Mouse (Mus musculus): Measurements from ENCODE around the gene Bbs1. TPM values are rescaled to one million over a fixed set of nuclear protein-coding genes. Genes with fewer than 3 reads are reported as not detected.
"Not testable (repeated sequence)": the region's sequence is repeated elsewhere in the genome, so short reads cannot be mapped to it uniquely, and the experiment has no call there.

The Bbs1 gene
- total RNA-seq (2017) = 3.8 and 4.8 TPM in 2 replicates

DNA sequence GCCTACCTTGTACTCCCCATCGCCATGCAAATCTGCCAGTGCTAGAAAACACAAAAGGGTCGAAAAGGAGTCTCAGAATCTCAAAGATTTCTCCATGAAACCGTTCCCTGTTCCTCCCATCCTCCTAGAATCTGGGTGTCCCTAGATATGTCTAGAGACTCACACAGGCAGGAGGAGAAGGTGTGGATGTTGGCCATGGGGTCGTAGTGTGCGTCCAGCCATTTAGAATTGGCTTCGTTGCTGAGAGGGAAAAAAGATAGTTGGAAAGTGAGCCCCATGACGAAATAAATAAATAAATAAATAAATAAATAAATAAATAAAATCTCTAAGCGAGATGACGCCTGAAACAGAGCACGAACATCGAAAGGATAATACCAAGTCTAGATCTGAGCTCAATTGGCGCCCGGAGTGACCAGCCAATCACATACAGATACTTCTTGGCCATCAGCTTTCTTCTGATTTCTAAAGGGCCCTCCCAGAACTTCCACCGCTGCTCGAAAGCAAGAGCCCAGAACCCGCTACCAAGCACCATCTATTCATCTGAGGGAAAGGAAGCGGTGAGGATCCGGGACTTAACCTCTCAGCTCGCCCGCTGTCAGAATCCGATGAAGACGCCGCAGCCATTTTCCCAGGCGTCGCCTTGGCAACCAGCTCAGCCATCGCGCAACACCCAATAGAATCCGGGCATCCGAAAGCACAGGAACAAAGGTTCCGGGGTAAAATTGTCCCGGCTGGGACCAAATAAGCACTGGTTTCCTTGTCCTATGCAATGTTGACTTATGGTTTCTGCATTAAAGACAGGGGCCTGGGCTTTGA is at the start of gene Bbs1:
Gene Bbs1, minus strand, starts transcription at position 650 of the 816 bp plus-strand sequence.
- ATAC-seq (replicated peaks; ENCODE audit: low read depth, poor library complexity, severe bottlenecking) = peak; percentile 89

GRCm38 (mm10) chr19:4948641-4949040 is 42.2 kb upstream of the Bbs1 start:
- not testable (repeated sequence) for ATAC-seq (replicated peaks; ENCODE audit: low read depth, poor library complexity, severe bottlenecking)

- ATAC-seq (replicated peaks; ENCODE audit: low read depth, poor library complexity, severe bottlenecking) = no peak
These were observed 39.1 kb upstream of the Bbs1 start for GRCm38 (mm10) chr19:4945540-4945939.

DNA sequence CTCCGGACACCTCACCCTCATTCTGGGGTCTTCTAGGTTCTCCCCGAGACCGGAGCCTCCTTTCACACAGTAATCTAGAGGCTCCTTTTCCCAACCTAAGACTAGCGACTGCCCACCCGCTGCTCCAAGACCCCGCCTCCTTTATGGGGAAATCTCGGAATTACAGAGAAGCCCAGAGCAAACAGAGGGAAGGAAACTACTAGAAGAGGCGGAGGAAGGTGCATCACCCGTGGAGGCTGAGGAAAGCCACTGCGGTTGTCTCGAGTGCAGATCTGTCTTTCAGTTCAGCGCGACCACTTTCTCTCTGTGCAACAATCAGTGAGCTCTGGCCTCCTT is 36.8 kb upstream of the Bbs1 start:
- ATAC-seq (replicated peaks; ENCODE audit: low read depth, poor library complexity, severe bottlenecking) = no peak

DNA sequence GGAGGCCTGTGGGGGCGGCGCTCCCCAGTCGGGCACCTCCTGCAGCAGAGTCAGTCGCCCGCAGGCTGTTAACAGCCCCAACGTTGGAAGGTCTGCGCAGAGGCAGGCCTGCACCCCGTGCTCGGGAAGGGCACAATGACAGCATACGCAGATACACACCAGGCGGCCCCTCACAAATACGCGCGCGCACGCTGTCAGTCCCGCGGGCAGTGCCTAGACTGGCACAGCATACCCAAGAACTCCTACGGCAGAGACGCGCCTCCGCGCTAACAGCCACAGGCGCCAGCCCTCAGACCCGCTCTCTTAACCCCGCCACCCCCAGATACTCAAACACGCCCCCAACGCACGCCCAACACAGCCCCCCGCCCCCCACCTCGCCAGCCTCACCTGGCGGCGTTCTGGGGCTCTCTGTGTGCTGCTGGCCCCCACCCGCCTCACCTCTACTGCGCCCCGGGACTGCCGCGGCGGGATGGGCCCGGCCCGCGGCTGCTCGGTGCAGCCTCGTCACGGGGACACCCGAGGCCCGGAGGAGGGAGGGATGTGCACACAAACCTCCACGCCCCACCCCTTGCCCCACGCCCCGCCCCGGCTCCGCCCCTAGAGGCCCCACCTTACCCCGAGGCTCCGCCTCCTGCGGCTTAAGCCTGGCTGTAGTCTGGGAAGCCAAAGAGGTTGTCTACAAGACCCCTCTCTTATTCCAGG is 36.3 kb upstream of the Bbs1 start, which contains the start of gene Peli3:
Gene Peli3, minus strand, starts transcription at position 577 of the 702 bp plus-strand sequence.
- ATAC-seq (replicated peaks; ENCODE audit: low read depth, poor library complexity, severe bottlenecking) = peak; percentile 87

DNA sequence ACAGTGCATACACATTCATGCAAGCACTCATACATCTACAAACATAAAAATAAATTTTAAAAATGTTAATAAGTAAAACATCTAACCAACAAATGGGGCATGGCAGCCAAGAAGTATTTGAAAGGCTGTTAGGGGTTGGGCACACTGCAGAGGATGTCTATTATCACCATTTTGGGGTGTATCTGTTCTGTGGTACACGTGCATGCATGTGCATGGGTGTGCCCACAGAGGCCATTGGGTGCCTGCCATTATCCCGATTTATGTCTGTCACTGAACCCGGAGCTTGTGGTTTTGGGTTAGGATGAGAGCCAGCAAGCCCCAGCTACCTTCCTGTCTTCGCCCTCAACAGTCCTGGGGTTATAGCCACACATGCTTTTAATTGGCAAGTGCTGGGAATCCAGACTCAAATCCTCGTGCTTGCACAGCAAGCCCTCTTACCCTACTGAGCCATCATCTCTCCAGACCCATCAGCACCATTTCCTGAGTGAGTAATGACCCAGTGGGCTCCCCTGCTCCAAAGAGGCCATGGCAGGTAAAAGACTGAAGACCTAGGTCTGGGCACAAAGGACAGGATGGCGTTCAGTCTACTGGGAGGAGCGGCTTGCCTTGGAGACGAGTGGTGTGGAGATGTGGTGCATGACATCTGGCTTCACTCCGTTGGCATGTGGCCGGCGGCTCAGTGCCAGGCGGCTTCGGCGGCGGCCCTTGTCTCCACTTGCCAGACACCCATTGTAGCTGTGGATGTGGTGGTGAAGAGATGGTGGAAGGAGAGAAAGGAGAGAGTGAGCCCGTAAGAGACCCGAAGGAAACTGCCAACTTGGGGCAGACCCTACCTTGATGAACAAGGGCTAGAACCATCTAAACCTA is 31.2 kb upstream of the Bbs1 start:
- 0 out of 2 replicates have a peak, but pooled peaks have one; percentile 15 for ATAC-seq (replicated peaks; ENCODE audit: low read depth, poor library complexity, severe bottlenecking)

GRCm38 (mm10) chr19:4936896-4937295 is 30.5 kb upstream of the Bbs1 start:
- ATAC-seq (replicated peaks; ENCODE audit: low read depth, poor library complexity, severe bottlenecking) = no peak

- ATAC-seq (replicated peaks; ENCODE audit: low read depth, poor library complexity, severe bottlenecking) = no peak
These were observed 22.4 kb upstream of the Bbs1 start for GRCm38 (mm10) chr19:4928781-4929180.

DNA sequence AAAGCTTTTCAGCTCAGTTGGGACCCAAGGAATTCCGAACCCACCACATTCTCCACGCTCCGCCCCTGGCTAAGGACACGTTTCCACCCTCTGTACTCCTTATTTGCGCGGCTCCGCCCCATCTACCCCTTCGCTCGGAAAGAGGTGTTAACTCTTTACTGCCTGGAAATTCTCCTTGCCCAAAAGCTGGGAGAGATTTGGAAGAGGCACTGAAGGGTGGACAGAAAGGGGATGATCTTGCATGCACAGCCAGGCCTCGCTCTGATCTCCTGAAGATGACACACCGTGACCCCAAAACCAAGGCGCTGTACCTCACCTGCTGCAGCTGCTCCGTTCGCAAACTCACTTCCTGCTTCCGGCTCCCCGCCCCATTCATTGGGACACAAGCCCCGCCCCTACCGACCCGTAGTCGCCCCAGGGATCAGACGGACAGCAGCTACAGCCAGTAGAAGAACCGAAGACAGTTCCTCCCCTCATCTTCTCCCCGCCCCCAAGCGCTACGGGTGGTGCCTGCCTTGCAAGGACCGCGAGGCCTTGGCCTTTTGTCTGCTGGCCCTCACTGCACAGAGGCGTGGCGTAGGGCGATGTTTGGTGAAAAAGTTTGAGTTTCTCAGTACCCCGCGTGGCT is 21.6 kb upstream of the Bbs1 start, which contains the start of gene Dpp3:
Gene Dpp3, minus strand, starts transcription at position 384 of the 628 bp plus-strand sequence.
- ATAC-seq (replicated peaks; ENCODE audit: low read depth, poor library complexity, severe bottlenecking) = peak; percentile 99

DNA sequence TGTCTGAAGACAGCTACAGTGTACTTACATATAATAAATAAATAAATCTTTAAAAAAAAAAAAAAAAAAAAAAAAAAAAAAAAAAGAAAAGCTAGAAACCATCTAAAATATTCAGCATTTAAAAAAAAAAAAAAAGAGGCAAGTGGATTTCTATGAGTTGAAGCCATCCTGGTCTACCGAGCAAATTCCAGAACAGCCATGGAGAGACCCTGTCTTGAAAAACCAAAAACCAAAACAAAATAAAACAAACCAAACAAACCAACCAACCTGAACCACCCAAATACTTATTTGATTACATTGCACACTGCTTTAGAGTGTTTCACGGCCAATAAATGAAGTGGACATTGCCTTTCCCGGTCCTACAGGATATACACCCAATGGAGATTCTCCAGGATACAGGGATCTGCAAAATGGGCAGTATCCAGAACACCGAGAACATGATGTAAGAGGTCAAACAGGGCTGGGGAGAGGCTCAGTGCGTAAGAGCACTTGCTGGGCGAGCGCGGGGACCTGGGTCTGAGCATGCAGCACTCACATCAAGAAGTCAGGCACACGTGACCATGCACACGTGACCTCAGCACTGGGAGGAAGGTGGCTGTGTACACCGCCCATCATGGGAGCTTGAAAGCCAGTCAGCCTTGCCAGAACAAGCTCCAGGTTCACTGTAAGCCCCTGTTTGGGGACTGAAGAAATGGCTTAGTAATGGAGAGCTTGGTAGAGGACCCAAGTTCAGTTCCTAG is 18.9 kb upstream of the Bbs1 start:
- ATAC-seq (replicated peaks; ENCODE audit: low read depth, poor library complexity, severe bottlenecking) = no peak

- no peak for ATAC-seq (replicated peaks; ENCODE audit: low read depth, poor library complexity, severe bottlenecking)
These were observed 13.2 kb upstream of the Bbs1 start for GRCm38 (mm10) chr19:4919652-4920051.

DNA sequence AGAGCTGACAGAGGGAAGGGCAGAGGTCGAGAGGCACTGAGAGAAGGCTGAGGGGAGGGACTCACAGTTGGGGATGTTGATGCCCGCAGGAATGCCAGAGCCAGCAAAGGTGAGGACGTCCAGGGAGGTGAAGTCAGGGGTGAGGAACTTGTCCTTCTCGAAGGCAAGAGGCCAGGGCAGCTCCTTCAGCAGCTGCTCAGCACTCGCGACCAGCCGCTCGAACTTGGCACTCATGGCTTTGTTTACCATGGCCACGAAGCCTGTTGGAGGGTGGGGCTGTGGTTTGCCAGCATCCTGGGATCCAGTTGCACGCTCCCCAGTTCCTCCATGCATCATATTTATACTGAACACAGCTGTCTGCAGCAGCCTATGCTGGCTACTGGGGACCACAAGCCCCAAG is 10.4 kb upstream of the Bbs1 start:
- no peak for ATAC-seq (replicated peaks; ENCODE audit: low read depth, poor library complexity, severe bottlenecking)

- no peak for ATAC-seq (replicated peaks; ENCODE audit: low read depth, poor library complexity, severe bottlenecking)
These were observed 9.6 kb upstream of the Bbs1 start for GRCm38 (mm10) chr19:4915924-4916603.

DNA sequence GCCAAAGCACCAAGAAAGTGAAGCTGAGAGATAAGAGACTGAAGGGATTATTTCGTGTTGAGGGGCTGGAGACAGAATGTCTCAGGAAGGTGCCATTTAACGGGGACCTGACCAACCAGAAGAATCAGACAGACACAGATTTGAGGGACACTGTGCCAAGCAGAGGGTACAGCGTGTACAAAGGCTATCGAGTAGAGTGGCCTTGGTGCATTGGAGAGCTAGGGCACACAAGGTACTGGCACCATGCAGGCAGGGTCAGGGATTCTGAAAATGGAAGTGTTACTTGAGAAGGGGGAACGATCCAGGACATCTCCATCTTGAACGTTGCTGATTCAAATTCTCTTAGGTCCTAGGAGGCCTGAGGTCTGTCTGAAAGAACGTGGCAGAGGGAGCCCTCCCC is 2.9 kb upstream of the Bbs1 start:
- no peak for ATAC-seq (replicated peaks; ENCODE audit: low read depth, poor library complexity, severe bottlenecking)

- no peak for ATAC-seq (replicated peaks; ENCODE audit: low read depth, poor library complexity, severe bottlenecking)
These were observed 1.7 kb upstream of the Bbs1 start for GRCm38 (mm10) chr19:4908107-4908506.

DNA sequence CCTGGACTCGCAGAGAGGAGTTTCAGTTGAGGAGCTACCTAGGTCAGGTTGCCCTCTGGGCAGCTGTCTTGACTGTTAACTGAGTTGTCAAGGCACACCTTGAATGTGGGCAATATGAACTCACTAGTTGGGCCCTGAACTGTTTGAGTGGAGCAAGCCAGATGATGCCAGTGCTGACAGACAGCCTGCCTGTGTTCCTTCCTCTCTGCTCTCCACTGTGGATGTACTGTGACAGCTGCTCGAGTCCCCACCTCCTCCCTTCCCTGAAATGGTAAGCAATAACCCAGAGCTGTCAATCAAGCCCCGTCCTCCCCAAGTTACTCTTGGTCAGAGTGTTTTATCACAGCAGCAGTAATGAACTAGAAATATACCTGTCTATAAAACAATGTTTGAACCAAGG is 6.5 kb downstream of the Bbs1 start:
- no peak for ATAC-seq (replicated peaks; ENCODE audit: low read depth, poor library complexity, severe bottlenecking)

- ATAC-seq (replicated peaks; ENCODE audit: low read depth, poor library complexity, severe bottlenecking) = no peak
These were observed 7.5 kb downstream of the Bbs1 start for GRCm38 (mm10) chr19:4898972-4899371.

- no peak for ATAC-seq (replicated peaks; ENCODE audit: low read depth, poor library complexity, severe bottlenecking)
These were observed 9.5 kb downstream of the Bbs1 start for GRCm38 (mm10) chr19:4896780-4897520.

All from common myeloid progenitor, adult 5-6 weeks (primary cell).